Mouse (Mus musculus) left cerebral cortex, adult 8-10 months (tissue): ENCODE results near the gene Rnf181. TPM values are rescaled to one million over a fixed set of nuclear protein-coding genes. Genes with fewer than 3 reads are reported as not detected.

Experiments used
- DNase-seq, 2 experiments: peaks; one replicate each; pipeline ENCODE4 v3.0.0; 2022; ENCODE audit warnings: low spot score in 2 of 2
- total RNA-seq, 4 experiments: library from RNA; stranded (reverse); gene quantifications; 2 replicates each; pipeline ENCODE4 v1.2.4; 2022

Rnf181 gene
- total RNA-seq, 4 experiments from 2014 or later = 76.4 to 85.1 (median 81.5) TPM

DNA sequence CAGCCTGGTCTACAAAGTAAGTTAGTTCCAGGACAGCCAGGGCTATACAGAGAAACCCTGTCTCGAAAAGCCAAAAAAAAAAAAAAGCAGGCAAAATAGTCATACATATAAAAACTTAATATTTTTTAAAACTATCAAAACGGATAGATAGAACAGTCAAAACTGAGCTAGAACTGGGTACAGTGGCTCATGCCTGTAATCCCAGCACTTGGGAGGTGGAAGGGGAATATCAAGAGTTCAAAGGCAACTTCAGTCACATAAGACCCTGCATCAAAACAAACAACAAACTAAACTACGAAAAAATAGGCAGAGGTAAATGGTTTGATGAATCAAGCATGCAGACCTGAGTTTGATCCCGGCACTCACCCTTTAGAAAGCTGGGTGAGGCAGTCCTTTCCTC is 36.6 kb downstream of the Rnf181 start:
- no peak for DNase-seq

- DNase-seq = no peak
Observed at GRCm38 (mm10) chr6:72329019-72329418, 37.7 kb downstream of the Rnf181 start.

GRCm38 (mm10) chr6:72326274-72326673 is 40.5 kb downstream of the Rnf181 start:
- DNase-seq = no peak

GRCm38 (mm10) chr6:72323786-72324508 is 42.8 kb downstream of the Rnf181 start:
- DNase-seq = no peak

- DNase-seq = no peak
Observed at GRCm38 (mm10) chr6:72322936-72323335, 43.8 kb downstream of the Rnf181 start.

GRCm38 (mm10) chr6:72319019-72319418 is 47.7 kb downstream of the Rnf181 start:
- DNase-seq = peak in 1 of 2 experiments; percentile 14

DNA sequence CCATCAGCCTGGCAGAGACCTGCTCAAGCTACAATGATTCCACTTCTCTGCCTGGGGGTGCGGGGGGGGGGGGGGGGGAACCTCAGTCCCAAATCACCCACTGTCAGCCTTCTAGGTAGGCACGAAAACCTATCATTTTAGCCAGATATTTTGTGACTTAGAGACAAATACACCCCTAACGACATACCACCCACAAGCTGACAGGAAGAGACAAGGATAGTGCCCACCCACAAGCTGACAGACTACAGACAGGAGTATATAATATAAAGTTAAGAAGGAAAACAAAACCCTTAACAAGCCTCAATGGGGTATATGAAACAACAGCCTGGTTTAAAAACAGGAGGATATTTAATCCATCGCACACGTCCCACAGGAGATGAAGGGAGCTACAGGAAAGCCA is 48.3 kb downstream of the Rnf181 start:
- no peak for DNase-seq

DNA sequence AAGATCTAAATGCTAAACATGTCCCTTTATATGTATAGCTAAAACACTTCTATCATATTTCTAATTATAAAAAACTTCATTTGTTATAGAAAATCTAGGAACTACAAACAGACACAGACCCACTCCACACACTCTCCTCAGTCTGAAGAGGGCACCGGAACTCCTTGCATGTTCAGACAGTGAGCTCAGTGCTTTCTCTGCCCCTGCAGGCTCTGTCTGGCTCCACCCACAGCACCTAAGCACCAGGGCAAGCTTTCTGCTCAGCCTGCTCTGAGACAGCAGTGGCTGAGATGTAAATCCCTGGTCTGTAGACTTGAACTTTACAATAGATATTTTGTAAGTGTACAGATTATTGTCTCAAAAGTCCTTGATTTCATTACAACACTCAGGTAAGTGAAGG is 50.7 kb downstream of the Rnf181 start:
- no peak for DNase-seq

GRCm38 (mm10) chr6:72315384-72315783 is 51.4 kb downstream of the Rnf181 start:
- no peak for DNase-seq

DNA sequence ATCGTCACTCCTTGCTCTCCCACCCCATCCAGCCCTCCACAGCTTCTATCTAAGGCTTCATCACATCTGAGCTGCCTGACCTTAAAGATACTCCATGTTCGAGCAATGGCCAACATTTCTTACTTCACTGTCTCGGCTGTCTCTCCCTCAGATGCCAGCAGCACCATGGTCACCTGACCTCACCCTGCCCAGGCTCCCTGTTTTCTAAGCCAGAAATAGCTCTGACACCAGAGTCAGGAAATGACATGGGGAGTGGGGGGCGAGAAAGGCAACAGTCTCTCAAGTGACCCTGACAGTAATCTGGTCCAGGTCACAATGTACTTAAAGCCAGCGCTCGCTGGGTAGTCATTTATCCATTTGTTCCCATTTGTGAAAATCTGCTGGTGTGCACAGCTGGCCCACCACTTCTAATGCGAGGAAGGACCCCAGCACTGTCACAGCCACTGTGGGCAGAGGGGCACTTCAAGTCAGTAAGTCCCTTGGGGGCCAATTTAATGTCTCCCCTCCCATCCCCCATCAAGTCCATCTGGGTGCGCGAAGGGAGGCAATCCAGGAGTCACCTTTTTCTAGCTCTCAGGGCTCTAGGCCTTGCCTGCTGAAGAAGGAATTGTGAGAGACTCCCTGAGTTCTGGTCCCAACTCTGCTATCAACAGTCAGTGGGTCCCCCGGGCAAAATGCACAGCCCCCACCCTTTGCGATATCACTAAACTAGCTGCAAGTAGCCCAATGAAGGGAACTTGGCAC is 53.5 kb downstream of the Rnf181 start:
- no peak for DNase-seq

GRCm38 (mm10) chr6:72312198-72312597 is 54.6 kb downstream of the Rnf181 start:
- no peak for DNase-seq

Other genes starting within 250 kb of the Rnf181 start
- 1 to 10 TPM; 1.3 to 2.1 (median 1.9) TPM for gene Atoh8, start 131.4 kb downstream of the Rnf181 start, total RNA-seq
- gene Sftpb, start 62.3 kb downstream of the Rnf181 start, total RNA-seq = not detected
- 10 to 100 TPM; 29.6 to 33.2 (median 32.1) TPM for gene Usp39, start 21.8 kb downstream of the Rnf181 start, total RNA-seq
- 10 to 100 TPM; 14.7 to 19.1 (median 17.6) TPM for gene 0610030E20Rik, start 19.6 kb downstream of the Rnf181 start, total RNA-seq
- gene Tmem150a, start 11.5 kb downstream of the Rnf181 start, total RNA-seq = 10 to 100 TPM in 2 of 4 experiments, 1 to 10 TPM in 2; 8.9 to 12.8 (median 10.7) TPM
- 1 to 10 TPM; 4.4 to 8.6 (median 6.9) TPM for gene Vamp5, start 13.5 kb upstream of the Rnf181 start, total RNA-seq
- 10 to 100 TPM; 16.5 to 23.2 (median 18.5) TPM for gene Vamp8, start 23.7 kb upstream of the Rnf181 start, total RNA-seq
- gene Ggcx, start 47.4 kb upstream of the Rnf181 start, total RNA-seq = 10 to 100 TPM; 20.3 to 24.7 (median 23.5) TPM
- gene Mat2a, start 72.6 kb upstream of the Rnf181 start, total RNA-seq = 100 to 1,000 TPM; 148 to 178 (median 163) TPM
- gene Sh2d6, start 154.8 kb upstream of the Rnf181 start, total RNA-seq = 1 to 10 TPM in 2 of 4 experiments, under 1 TPM in 2; 0.59 to 1.7 (median 1.2) TPM
- 10 to 100 TPM in 2 of 4 experiments, 1 to 10 TPM in 2; 2.9 to 16.9 (median 10.0) TPM for gene Capg, start 177.4 kb upstream of the Rnf181 start, total RNA-seq
- gene Elmod3, start 231.5 kb upstream of the Rnf181 start, total RNA-seq = 10 to 100 TPM; 21.1 to 26.4 (median 24.0) TPM
- gene Retsat, start 231.5 kb upstream of the Rnf181 start, total RNA-seq = 10 to 100 TPM; 66.8 to 72.4 (median 68.4) TPM